Mouse (Mus musculus) layer of hippocampus, adult 2 months (tissue): ENCODE results near the gene Selenop. TPM values are rescaled to one million over a fixed set of nuclear protein-coding genes. Genes with fewer than 3 reads are reported as not detected.
"Not testable (repeated sequence)": the region's sequence is repeated elsewhere in the genome, so short reads cannot be mapped to it uniquely, and the experiment has no call there.

ENCODE experiments used
- DNase-seq, 2 experiments: peaks; one replicate each; pipeline ENCODE4 v3.0.0; 2022; ENCODE audit warnings: low spot score in 2 of 2
- H3K27ac ChIP-seq: fragments of 200-600 bp; 2 replicates; pipeline ENCODE4 v1.8.1; 2022
- H3K4me3 ChIP-seq: fragments of 200-600 bp; 2 replicates; pipeline ENCODE4 v1.8.1; 2022; ENCODE audit warnings: mild to moderate bottlenecking
- CTCF ChIP-seq: fragments of 200-600 bp; conservative IDR thresholded peaks from 2 replicates; pipeline ENCODE4 v1.8.1; 2022; ENCODE audit warnings: antibody characterized with exemption, mild to moderate bottlenecking, moderate library complexity
- long read RNA-seq, 2 experiments: library from polyadenylated mRNA; stranded (forward); transcript quantifications; one replicate each; pipeline ENCODE4 v2.0.0; 2021; ENCODE audit warnings: borderline mapping rate in 2 of 2
- total RNA-seq, 2 experiments: library from RNA; stranded (reverse); gene quantifications; 2 replicates each; pipeline ENCODE4 v1.2.3; 2021

Selenop gene
- 100 to 1,000 TPM; 292 to 295 TPM for total RNA-seq
- long read RNA-seq, experiment 1, transcript Selenop-203 (5 exons, 2,085 nt) = major isoform, 174 of 191 reads
- long read RNA-seq, experiment 1, partial matches to known transcripts = 17 of 191 reads
- long read RNA-seq, experiment 1, other reads (novel, unspliced or antisense) = 0 of 191 reads
- long read RNA-seq, experiment 2, transcript Selenop-203 (5 exons, 2,085 nt) = major isoform, 260 of 283 reads
- long read RNA-seq, experiment 2, partial matches to known transcripts = 16 of 283 reads
- long read RNA-seq, experiment 2, other reads (novel, unspliced or antisense) = 6 of 283 reads

- TF ChIP-seq CTCF = no peak
- no peak for DNase-seq
- no peak within 1 kb of the TSS for H3K4me3 ChIP-seq
- peak within 1 kb of the TSS; percentile 93 for H3K27ac ChIP-seq
Observed at GRCm38 (mm10) chr15:3268247-3268646, at the start of gene Selenop. Selenop (plus strand) TSS chr15:3268547.

- DNase-seq, H3K4me3 ChIP-seq, H3K27ac ChIP-seq: not testable (repeated sequence)
Observed at GRCm38 (mm10) chr15:3218668-3219067, 49.7 kb upstream of the Selenop start.

GRCm38 (mm10) chr15:3222803-3223437, 45.4 kb upstream of the Selenop start:
- no peak for TF ChIP-seq CTCF
- Histone ChIP-seq H3K4me3 (no peak overlapping the region), H3K27ac (no peak overlapping the region)
- DNase-seq = no peak

GRCm38 (mm10) chr15:3226573-3226972, 41.8 kb upstream of the Selenop start:
- DNase-seq = no peak
- no peak overlapping the region for H3K27ac ChIP-seq
- no peak overlapping the region for H3K4me3 ChIP-seq
- TF ChIP-seq CTCF = no peak

- no peak for DNase-seq
- H3K27ac ChIP-seq = peak overlapping the region; percentile 62
Observed at GRCm38 (mm10) chr15:3228185-3228584, 40.2 kb upstream of the Selenop start.

GRCm38 (mm10) chr15:3228990-3229389, 39.4 kb upstream of the Selenop start:
- Histone ChIP-seq H3K4me3 (no peak overlapping the region), H3K27ac (peak overlapping the region; percentile 39; the same call in 1 of the 2 replicates)
- DNase-seq = no peak
- TF ChIP-seq CTCF = no peak

More at GRCm38 (mm10) chr15:3228185-3228584, 40.2 kb upstream of the Selenop start:
- H3K4me3 ChIP-seq = no peak overlapping the region
- TF ChIP-seq CTCF = no peak

- TF ChIP-seq CTCF = no peak
- no peak for DNase-seq
- no peak overlapping the region; the same call in 1 of the 2 replicates for H3K27ac ChIP-seq
Observed at GRCm38 (mm10) chr15:3231004-3231403, 37.3 kb upstream of the Selenop start.

GRCm38 (mm10) chr15:3232168-3232835, 36.0 kb upstream of the Selenop start:
- Histone ChIP-seq H3K4me3 (no peak overlapping the region), H3K27ac (peak overlapping the region; percentile 85)
- TF ChIP-seq CTCF = no peak
- peak in 1 of 2 experiments; percentile 10 for DNase-seq

More at GRCm38 (mm10) chr15:3231004-3231403, 37.3 kb upstream of the Selenop start:
- H3K4me3 ChIP-seq = no peak overlapping the region

- DNase-seq = no peak
- no peak overlapping the region for H3K4me3 ChIP-seq
- 0 out of 2 replicates have a peak overlapping the region, but pooled peaks have one; percentile 85 for H3K27ac ChIP-seq
- no peak for TF ChIP-seq CTCF
Observed at GRCm38 (mm10) chr15:3233837-3234551, 34.4 kb upstream of the Selenop start.

GRCm38 (mm10) chr15:3236338-3236737, 32.0 kb upstream of the Selenop start:
- DNase-seq = no peak
- no peak overlapping the region for H3K4me3 ChIP-seq
- TF ChIP-seq CTCF = no peak
- H3K27ac ChIP-seq = no peak overlapping the region

- TF ChIP-seq CTCF = no peak
Observed at GRCm38 (mm10) chr15:3237963-3238362, 30.4 kb upstream of the Selenop start.

GRCm38 (mm10) chr15:3245036-3245435, 23.3 kb upstream of the Selenop start:
- DNase-seq, H3K4me3 ChIP-seq, H3K27ac ChIP-seq: not testable (repeated sequence)

More at GRCm38 (mm10) chr15:3237963-3238362, 30.4 kb upstream of the Selenop start:
- Histone ChIP-seq H3K4me3 (no peak overlapping the region), H3K27ac (peak overlapping the region; percentile 80)
- DNase-seq = peak in 1 of 2 experiments; percentile 11
